25 mouse cellular contexts compared by ENCODE assay signal in genomic region chr2:79430061-79430460, GRCm38 (mm10). TPM values are rescaled to one million over a fixed set of nuclear protein-coding genes. Genes with fewer than 3 reads are reported as not detected.
A peak's percentile ranks its signal among the peaks of the same experiment; 100 is the strongest.
DNase-seq lines count a peak whose midpoint lies in the region; ATAC-seq lines count a peak whose summit lies in the region.
"Had no signal": no experiment of that assay in that cellular context is flagged by ENCODE, and none has a peak within 500 bp of the region (broad histone marks: within the 10 kb centered on the region; RNA-seq: fewer than 3 reads in every experiment).

No protein-coding gene starts in this region.

- H3K36me3 ChIP-seq in midbrain, embryonic 11.5 days (ENCODE audit: control insufficient read depth, insufficient read depth, low read length), result no peaks in the 10 kb centered on the region
- H3K36me3 ChIP-seq in midbrain, embryonic 16.5 days (ENCODE audit: control insufficient read depth, insufficient read depth, low read length), result no peaks in the 10 kb centered on the region
- H3K36me3 ChIP-seq: embryonic facial prominence, embryonic 13.5 days; embryonic facial prominence, embryonic 15.5 days; forebrain, embryonic 10.5 days; forebrain, embryonic 12.5 days; G1E had no signal

- H3K27ac ChIP-seq in midbrain, embryonic 11.5 days (ENCODE audit: low read depth, low read length), result no peak overlapping the region
- no peak overlapping the region for H3K27ac ChIP-seq in midbrain, embryonic 16.5 days (ENCODE audit: low read length)
- H3K27ac ChIP-seq: embryonic facial prominence, embryonic 13.5 days; embryonic facial prominence, embryonic 15.5 days; forebrain, embryonic 10.5 days; forebrain, embryonic 12.5 days had no signal

- no peak overlapping the region for H3K4me3 ChIP-seq in midbrain, embryonic 11.5 days (ENCODE audit: low read depth, low read length)
- H3K4me3 ChIP-seq in midbrain, embryonic 16.5 days (ENCODE audit: low read depth, low read length), result no peak overlapping the region
- H3K4me3 ChIP-seq: embryonic facial prominence, embryonic 13.5 days; embryonic facial prominence, embryonic 15.5 days; erythroblast, embryonic 14.5 days; forebrain, embryonic 10.5 days; forebrain, embryonic 12.5 days had no signal

- no peak overlapping the region for H3K9ac ChIP-seq in midbrain, embryonic 11.5 days (ENCODE audit: low read length)
- no peak overlapping the region for H3K9ac ChIP-seq in midbrain, embryonic 16.5 days (ENCODE audit: low read depth, low read length)
- H3K9ac ChIP-seq: embryonic facial prominence, embryonic 13.5 days; embryonic facial prominence, embryonic 15.5 days; forebrain, embryonic 12.5 days had no signal

- H3K4me2 ChIP-seq in midbrain, embryonic 11.5 days, result no peak overlapping the region
- H3K4me2 ChIP-seq in midbrain, embryonic 16.5 days (ENCODE audit: low read length), result no peak overlapping the region
- H3K4me2 ChIP-seq: embryonic facial prominence, embryonic 13.5 days; embryonic facial prominence, embryonic 15.5 days; forebrain, embryonic 12.5 days had no signal

- peak; percentile 81 for DNase-seq in heart, adult 11 months
- no peak for DNase-seq in heart, adult 9 months (ENCODE audit: low spot score in 2 of 2)
- DNase-seq in midbrain, embryonic 11.5 days (ENCODE audit: low spot score, missing footprints), result peak; percentile 83
- peak; percentile 4 for DNase-seq in adipocyte (ENCODE audit: low spot score)
- DNase-seq in kidney, postnatal 4 days, result no peak
- DNase-seq: adrenal gland, postnatal 25 days; B cell, adult 2 months; cerebellum, adult 11 months; cerebellum, adult 18-20 months; cerebellum, adult 9-11 months; cerebellum, postnatal 14 days; cerebellum, postnatal 36 days; embryo, embryonic 11 days had no signal

- H3K9me3 ChIP-seq in midbrain, embryonic 11.5 days (ENCODE audit: control insufficient read depth, low read length), result 0 out of 2 replicates have a peak, but pooled peaks cover 3% of the 10 kb centered on the region
- H3K9me3 ChIP-seq in midbrain, embryonic 16.5 days (replicated peaks; ENCODE audit: control insufficient read depth, low read length, poor library complexity, severe bottlenecking), result no peaks in the 10 kb centered on the region
- H3K9me3 ChIP-seq: embryonic facial prominence, embryonic 13.5 days; embryonic facial prominence, embryonic 15.5 days; forebrain, embryonic 12.5 days; G1E had no signal

- H3K4me1 ChIP-seq in midbrain, embryonic 11.5 days (ENCODE audit: control insufficient read depth, insufficient read depth, low read length), result peaks cover 8% of the 10 kb centered on the region
- H3K4me1 ChIP-seq in midbrain, embryonic 16.5 days (ENCODE audit: control insufficient read depth, insufficient read depth, low read length), result peaks cover 5% of the 10 kb centered on the region

- no peak for ATAC-seq in midbrain, embryonic 11.5 days (ENCODE audit: low FRiP score)
- ATAC-seq in midbrain, embryonic 16.5 days, result no peak
- ATAC-seq: activated CD4-positive, CD25-positive, alpha-beta regulatory T cell, adult 4 months; CD4-positive, CD25-positive, alpha-beta regulatory T cell, adult 4 months; forebrain, embryonic 16.5 days; Patski had no signal

- H3K27me3 ChIP-seq in midbrain, embryonic 11.5 days (ENCODE audit: control insufficient read depth, insufficient read depth, low read length), result peaks cover 4% of the 10 kb centered on the region
- H3K27me3 ChIP-seq in midbrain, embryonic 16.5 days (ENCODE audit: control insufficient read depth, insufficient read depth, low read depth, low read length), result peaks cover 11% of the 10 kb centered on the region
- H3K27me3 ChIP-seq: CH12.LX had no signal

RNA-seq across cellular contexts. Expression of gene Neurod1, which starts 26.5 kb away (rescaled TPM):
- 43.4 TPM in 2 replicates for polyA plus RNA-seq in midbrain, embryonic 11.5 days (2014; fragmentation: Nextera tagmentation; extraction: Ambion mirVana)
- 12.8 and 22.7 TPM in 2 replicates for polyA plus RNA-seq in midbrain, embryonic 16.5 days (2015; fragmentation: Nextera tagmentation; extraction: Ambion mirVana)
- polyA plus RNA-seq: activated CD4-positive, CD25-positive, alpha-beta regulatory T cell, adult 4 months; CD4-positive, CD25-positive, alpha-beta regulatory T cell, adult 4 months; erythroblast, embryonic 14.5 days; G1E; Patski had no signal

RNA-seq across cellular contexts. Expression of gene Cerkl, which starts 26.5 kb away (rescaled TPM):
- polyA plus RNA-seq in midbrain, embryonic 11.5 days (2014; fragmentation: Nextera tagmentation; extraction: Ambion mirVana), result 2.4 and 2.5 TPM in 2 replicates
- 0.84 and 1.9 TPM in 2 replicates for polyA plus RNA-seq in midbrain, embryonic 16.5 days (2015; fragmentation: Nextera tagmentation; extraction: Ambion mirVana)
- polyA plus RNA-seq: Patski had no signal

Comparison
In these comparisons a context has a peak if more than half of its experiments do, and no peak if none do; other contexts are left out.
1. DNase-seq: peak in heart, adult 11 months (single experiment), midbrain, embryonic 11.5 days (single experiment) and adipocyte (single experiment); none in heart, adult 9 months (0 of 2) and kidney, postnatal 4 days (0 of 2).